Mouse (Mus musculus) forebrain, postnatal 0 days (tissue): ENCODE measurements at regions not wholly inside any gene's neighbourhood (a gene's known extent, or its start where the extent isn't known, plus 50 kb on each side); places are given as distances from the start of the nearest gene placed in this dataset.

Experiments
- ATAC-seq: fragments of 200-750 bp; cut with Nextera tagmentation; 2 replicates; pipeline ENCODE4 v1.8.0; 2017; ENCODE audit warnings: mild to moderate bottlenecking, moderate library complexity
- DNase-seq: peaks from one replicate; pipeline ENCODE4 v3.0.0-alpha.2; 2015
- H3K27ac ChIP-seq: fragments of 300-500 bp; sonication (generic); 2 replicates; pipeline ENCODE4 v1.5.1; 2014; ENCODE audit warnings: low read depth, mild to moderate bottlenecking, antibody characterized with exemption, low read length, moderate library complexity, mixed read lengths
- H3K27me3 ChIP-seq: fragments of 300-500 bp; sonication (generic); 2 replicates; pipeline ENCODE4 v1.6.1; 2014; ENCODE audit warnings: mild to moderate bottlenecking, low read length, mixed read lengths; ENCODE audit not compliant: insufficient read depth
- H3K36me3 ChIP-seq: fragments of 300-500 bp; sonication (generic); 2 replicates; pipeline ENCODE4 v1.6.1; 2014; ENCODE audit warnings: mild to moderate bottlenecking, moderate library complexity; ENCODE audit not compliant: insufficient read depth
- H3K4me1 ChIP-seq: fragments of 300-500 bp; sonication (generic); 2 replicates; pipeline ENCODE4 v1.6.1; 2014; ENCODE audit warnings: antibody characterized with exemption; ENCODE audit not compliant: insufficient read depth
- H3K4me2 ChIP-seq: fragments of 300-500 bp; sonication (generic); 2 replicates; pipeline ENCODE4 v1.6.1; 2014; ENCODE audit warnings: low read depth, mild to moderate bottlenecking, moderate library complexity
- H3K4me3 ChIP-seq: fragments of 300-500 bp; sonication (generic); 2 replicates; pipeline ENCODE4 v1.5.1; 2014; ENCODE audit warnings: low read depth, low read length, mixed read lengths
- H3K9ac ChIP-seq: fragments of 300-500 bp; sonication (generic); 2 replicates; pipeline ENCODE4 v1.6.1; 2014; ENCODE audit warnings: mild to moderate bottlenecking
- H3K9me3 ChIP-seq: fragments of 300-500 bp; sonication (generic); 2 replicates; pipeline ENCODE4 v1.6.1; 2016; ENCODE audit warnings: low read length
- CTCF ChIP-seq: sonication (generic); IDR thresholded peaks from 2 replicates; pipeline ENCODE4 v1.5.1; 2016; ENCODE audit warnings: antibody characterized with exemption, control low read depth, low read depth
- WGBS: fragments of 180-500 bp; shearing (Covaris S2); extraction: QIAGEN DNeasy Blood & Tissue Kit; methylation state at CpG from one replicate; pipeline ENCODE4 v1.1.7; 2014; 5-methylcytosine and 5-hydroxymethylcytosine counted together

DNA sequence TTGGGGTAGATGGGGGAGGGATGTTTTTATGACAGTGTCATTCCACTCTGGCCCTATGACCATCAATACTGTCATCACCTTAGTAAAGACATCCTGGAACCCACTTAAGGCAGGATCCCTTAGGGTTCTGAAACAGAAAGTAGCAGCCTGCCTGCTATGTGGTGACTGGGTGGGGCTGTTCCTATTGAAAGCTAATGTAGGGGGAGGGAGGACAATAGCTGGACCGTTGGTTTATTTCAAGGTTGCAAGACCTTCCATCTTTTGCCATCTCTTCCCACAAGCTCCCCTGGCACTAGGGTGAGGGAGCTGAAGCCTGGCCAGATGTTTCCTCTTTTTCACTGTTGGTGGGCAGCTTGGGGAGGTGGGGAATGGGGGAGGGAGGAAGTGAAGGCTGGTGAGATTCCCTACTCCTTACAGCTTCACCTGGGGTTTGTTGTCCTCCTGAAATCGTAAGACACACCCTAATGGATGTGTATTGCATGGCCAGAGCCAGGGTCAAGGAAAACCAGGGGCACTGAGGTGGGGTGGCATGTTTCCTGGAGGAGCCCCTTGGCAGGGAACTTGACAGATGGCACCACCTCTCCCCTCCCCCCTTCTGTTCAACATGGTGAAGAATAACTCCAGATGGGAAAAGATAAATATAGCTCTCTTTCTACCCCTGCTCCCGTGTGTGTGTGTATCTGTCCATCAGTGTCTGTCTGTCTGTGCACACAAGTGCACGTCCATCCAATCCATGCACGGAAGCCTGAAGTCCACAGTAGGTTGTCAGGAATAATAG is 112.1 kb upstream of the Ccnd2 start:
- Histone ChIP-seq H3K36me3 (no peaks in the 10 kb centered on the region), H3K27ac (no peak overlapping the region), H3K9me3 (no peaks in the 10 kb centered on the region), H3K27me3 (no peaks in the 10 kb centered on the region), H3K4me1 (no peaks in the 10 kb centered on the region; the same call in 1 of the 2 replicates), H3K4me2 (no peak overlapping the region), H3K9ac (no peak overlapping the region), H3K4me3 (no peak overlapping the region)
- ATAC-seq (no peak), DNase-seq (no peak)
- 74% methylated on average over 5 of the region's 5 CpGs for WGBS
- no peak for TF ChIP-seq CTCF

DNA sequence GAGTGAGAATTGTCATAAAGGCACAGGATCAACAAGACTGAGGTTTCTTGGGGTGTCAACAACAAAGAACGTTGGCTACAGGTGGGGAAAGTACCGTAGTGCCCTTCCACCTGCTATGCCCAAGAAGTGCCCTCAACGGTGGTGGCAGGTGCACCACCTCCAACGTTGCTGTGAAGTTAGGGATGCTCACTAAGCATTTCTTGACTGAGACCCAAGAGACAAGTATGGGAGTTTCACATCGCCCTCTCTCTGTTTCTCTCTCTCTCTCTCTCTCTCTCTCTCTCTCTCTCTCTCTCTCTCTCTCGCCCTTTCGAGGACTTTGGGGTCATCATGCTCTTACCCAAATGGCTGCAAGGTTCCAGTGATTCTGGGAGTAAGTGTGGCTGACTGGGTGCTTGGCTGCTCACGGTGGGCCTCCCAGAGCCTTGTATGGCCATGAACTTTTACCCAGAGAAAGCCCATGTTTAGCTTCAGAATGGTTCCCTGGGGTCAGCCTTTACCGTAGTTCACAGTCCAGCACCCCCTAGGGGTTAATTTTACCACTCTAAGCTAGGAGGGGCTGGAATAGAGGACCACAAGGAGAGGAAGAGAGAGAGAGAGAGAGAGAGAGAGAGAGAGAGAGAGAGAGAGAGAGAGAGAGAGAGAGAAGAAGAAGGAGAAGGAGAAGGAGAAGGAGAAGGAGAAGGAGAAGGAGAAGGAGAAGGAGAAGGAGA is 113.2 kb upstream of the Ccnd2 start:
- Histone ChIP-seq H3K4me2 (no peak overlapping the region), H3K27ac (no peak overlapping the region), H3K9ac (no peak overlapping the region), H3K27me3 (no peaks in the 10 kb centered on the region), H3K4me3 (no peak overlapping the region), H3K36me3 (no peaks in the 10 kb centered on the region), H3K4me1 (no peaks in the 10 kb centered on the region; the same call in 1 of the 2 replicates), H3K9me3 (no peaks in the 10 kb centered on the region)
- 81% methylated on average over 9 of the region's 9 CpGs for whole genome bisulfite sequencing
- no peak for TF ChIP-seq CTCF
- ATAC-seq = no peak
- DNase-seq = no peak

DNA sequence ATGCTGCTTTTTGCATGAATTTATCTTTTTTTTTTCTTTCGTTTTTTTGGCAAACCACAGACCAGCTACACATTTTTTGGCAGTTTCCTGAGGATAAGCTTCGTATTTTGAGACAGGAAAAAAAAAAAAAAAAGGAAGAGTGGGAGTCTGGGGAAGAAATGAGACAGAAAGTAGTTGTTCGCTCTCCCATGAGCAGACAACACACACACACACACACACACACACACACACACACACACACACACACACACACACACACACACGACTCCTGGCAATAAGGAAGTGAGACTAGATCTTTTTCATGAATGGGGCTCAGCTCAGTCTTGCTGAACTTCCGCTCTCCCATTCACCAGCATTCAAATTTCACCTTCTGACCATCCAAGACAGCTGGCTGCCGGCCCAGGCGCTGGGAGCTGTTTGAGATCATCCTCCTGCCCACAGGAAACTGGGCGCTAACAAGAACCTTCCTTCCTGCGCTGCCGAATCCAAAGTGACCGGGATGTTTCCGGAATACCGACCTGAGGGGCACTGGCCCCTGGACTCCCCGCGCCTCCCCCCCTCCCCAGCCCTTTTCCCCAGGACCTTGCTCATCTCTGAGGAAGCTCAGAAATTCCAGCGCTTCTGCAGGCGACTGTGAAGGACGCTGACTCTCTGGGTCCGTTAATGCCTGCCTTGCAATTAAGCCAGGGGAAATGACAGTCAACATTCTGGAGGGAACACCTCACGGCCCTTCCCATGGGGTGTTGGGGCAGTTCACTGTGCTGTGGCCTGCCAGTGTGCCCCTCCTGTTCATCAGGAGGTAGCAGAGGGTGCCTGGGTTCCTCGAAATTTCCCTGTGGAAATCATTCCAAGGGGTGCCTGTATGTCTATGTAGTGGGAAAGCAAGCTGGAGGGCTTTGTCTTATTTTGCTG is 114.2 kb upstream of the Ccnd2 start:
- TF ChIP-seq CTCF = no peak
- Histone ChIP-seq H3K4me1 (no peaks in the 10 kb centered on the region; the same call in 1 of the 2 replicates), H3K9ac (peak overlapping the region; percentile 51), H3K27ac (peak overlapping the region; percentile 35; the same call in 1 of the 2 replicates), H3K4me2 (peak overlapping the region; percentile 57), H3K4me3 (peak overlapping the region; percentile 22), H3K36me3 (no peaks in the 10 kb centered on the region), H3K9me3 (no peaks in the 10 kb centered on the region), H3K27me3 (no peaks in the 10 kb centered on the region)
- WGBS = 6% methylated on average over 21 of the region's 21 CpGs
- DNase-seq (peak; percentile 70), ATAC-seq (peak; percentile 72)

DNA sequence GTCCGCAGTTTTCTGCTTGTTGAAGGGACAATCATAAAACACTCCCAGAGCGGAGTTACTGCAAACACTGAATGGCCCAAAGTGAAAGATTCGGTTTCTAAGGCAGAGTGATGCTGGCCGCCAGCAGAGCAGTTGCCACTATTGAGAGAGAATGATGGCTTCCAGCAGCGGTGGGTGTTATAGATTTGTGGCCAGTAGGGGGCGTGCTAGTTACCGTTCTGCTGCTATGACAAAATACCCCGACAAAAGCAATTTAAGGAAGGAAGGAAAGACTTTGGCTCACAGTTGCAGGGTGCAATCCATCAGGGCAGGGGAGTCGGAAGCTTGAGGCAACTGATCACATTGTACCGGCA is 114.8 kb upstream of the Ccnd2 start:
- ATAC-seq (peak; percentile 25), DNase-seq (no peak)
- 35% methylated on average over 10 of the region's 10 CpGs for WGBS
- Histone ChIP-seq H3K27me3 (no peaks in the 10 kb centered on the region), H3K27ac (peak overlapping the region; percentile 35; the same call in 1 of the 2 replicates), H3K4me2 (peak overlapping the region; percentile 57), H3K9me3 (no peaks in the 10 kb centered on the region), H3K4me1 (no peaks in the 10 kb centered on the region; the same call in 1 of the 2 replicates), H3K36me3 (no peaks in the 10 kb centered on the region), H3K9ac (no peak overlapping the region), H3K4me3 (no peak overlapping the region; the same call in 1 of the 2 replicates)
- peak; percentile 54 for TF ChIP-seq CTCF

DNA sequence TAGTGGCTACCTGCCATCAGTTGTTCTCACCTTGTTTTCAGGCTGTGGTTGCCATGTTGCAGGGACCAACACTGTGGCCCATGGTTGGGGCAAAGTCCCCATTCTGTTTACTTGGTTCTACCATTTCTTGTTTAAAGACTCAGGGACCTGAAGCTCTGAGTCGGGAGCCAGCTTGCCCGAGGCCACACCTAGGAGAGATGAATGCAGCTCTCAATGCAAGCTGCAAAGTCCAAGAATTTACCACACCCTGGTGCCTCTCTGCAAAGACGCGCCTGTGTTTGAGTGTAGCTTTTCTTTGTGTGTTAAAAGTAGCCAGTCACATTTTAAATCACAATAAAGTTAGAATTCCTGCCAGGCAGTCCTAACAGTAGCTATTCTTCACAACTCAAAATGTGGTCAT is 117.0 kb upstream of the Ccnd2 start:
- no peaks in the 10 kb centered on the region for H3K36me3 ChIP-seq
- no peaks in the 10 kb centered on the region; the same call in 1 of the 2 replicates for H3K4me1 ChIP-seq
- 65% methylated on average over 4 of the region's 4 CpGs for WGBS
- no peak overlapping the region for H3K9ac ChIP-seq
- no peak overlapping the region for H3K4me3 ChIP-seq
- no peak overlapping the region for H3K27ac ChIP-seq
- no peak for DNase-seq
- no peak for TF ChIP-seq CTCF
- H3K27me3 ChIP-seq = no peaks in the 10 kb centered on the region
- H3K9me3 ChIP-seq = no peaks in the 10 kb centered on the region
- ATAC-seq = no peak
- H3K4me2 ChIP-seq = no peak overlapping the region

DNA sequence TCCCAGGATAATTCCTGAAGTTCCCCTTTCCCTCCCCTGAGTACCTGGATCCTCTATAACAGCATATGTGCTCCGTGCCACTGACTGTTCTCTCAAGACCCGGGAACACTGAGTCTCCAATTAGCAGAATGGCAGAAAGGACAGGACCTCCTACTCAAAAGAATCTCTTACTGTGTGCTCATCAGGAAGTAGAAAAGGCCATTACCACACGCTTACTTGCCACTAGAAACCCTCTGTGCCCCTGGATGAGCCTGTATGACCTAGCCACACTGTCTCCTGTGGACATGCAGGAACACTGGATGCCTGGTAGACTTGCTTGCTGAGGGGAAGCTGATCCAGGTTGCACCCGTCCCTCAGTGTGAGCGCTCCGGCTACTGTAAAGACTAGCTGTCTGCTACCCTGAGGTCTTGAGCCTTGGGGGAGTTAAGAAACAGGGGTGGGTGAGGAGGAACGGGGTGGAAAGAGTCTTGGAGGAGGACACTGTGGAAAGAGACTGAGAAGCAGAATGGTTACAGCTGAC is 117.6 kb upstream of the Ccnd2 start:
- Histone ChIP-seq H3K27ac (no peak overlapping the region), H3K36me3 (no peaks in the 10 kb centered on the region), H3K4me3 (no peak overlapping the region), H3K4me2 (no peak overlapping the region), H3K9ac (no peak overlapping the region), H3K9me3 (no peaks in the 10 kb centered on the region), H3K4me1 (no peaks in the 10 kb centered on the region; the same call in 1 of the 2 replicates), H3K27me3 (no peaks in the 10 kb centered on the region)
- 77% methylated on average over 7 of the region's 7 CpGs for WGBS
- no peak for DNase-seq
- ATAC-seq = no peak
- TF ChIP-seq CTCF = no peak
